Mouse (Mus musculus): ENCODE results near the gene Pgm2. TPM values are rescaled to one million over a fixed set of nuclear protein-coding genes. Genes with fewer than 3 reads are reported as not detected.

Pgm2 gene
- 35.8 and 37.6 TPM in 2 replicates for polyA plus RNA-seq (2016; fragmentation: Nextera tagmentation; extraction: Ambion mirVana)

GRCm38 (mm10) chr5:64092748-64093292 is at the start of gene Pgm2:
Gene Pgm2 (plus strand): TSS chr5:64092950.
- Histone ChIP-seq H3K36me3 (0 out of 2 replicates have a peak, but pooled peaks cover 4% of the 10 kb centered on the region), H3K4me1 (peaks cover 18% of the 10 kb centered on the region), H3K9ac (peak within 1 kb of the TSS; percentile 69), H3K27ac (peak within 1 kb of the TSS; percentile 55), H3K4me3 (peak within 1 kb of the TSS; percentile 64), H3K9me3 (no peaks in the 10 kb centered on the region), H3K27me3 (no peaks in the 10 kb centered on the region), H3K4me2 (replicated peaks) (peak within 1 kb of the TSS; percentile 81)
- WGBS = under 1% methylated on average over 43 of the region's 43 CpGs
- ATAC-seq (ENCODE audit: insufficient number of reproducible peaks, insufficient read depth, low FRiP score, low TSS enrichment) = peak; percentile 92

DNA sequence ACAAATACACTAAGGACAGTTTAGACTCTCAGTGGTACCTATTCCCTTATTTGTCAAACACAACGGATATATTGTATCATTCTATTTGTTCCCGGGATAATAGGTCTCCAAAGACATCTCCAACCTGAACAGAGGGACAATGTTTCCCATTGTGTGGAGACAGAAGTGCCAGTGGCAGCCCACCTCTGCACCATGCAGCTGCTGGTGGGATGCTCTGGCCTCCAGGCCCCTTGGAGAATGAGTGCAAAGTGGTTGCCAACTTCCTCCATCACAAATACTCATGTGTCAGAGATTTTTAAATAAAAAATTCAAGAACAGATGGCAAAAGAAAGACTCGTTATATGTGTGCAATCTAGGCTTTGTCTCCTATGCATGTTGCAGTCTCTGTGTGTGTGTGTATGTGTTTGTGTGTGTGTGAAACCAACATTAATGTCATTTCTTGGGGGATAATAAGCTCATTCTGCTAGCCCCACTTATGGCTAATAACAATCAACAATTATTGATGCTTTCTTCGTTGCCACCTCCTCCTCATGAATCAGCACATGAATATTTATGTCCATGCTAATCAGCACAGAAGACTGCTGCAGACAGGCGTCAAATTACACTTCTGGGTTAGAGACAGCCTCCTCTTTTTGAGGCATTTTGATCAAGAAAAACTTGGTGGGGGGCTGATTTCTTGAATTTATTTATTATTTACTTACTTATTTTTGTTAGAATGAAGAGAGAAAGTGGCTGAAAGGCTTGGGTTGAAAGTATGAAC is 48.9 kb upstream of the Pgm2 start:
- Histone ChIP-seq H3K9me3 (no peaks in the 10 kb centered on the region), H3K4me1 (peaks cover 5% of the 10 kb centered on the region; the same call in 1 of the 2 replicates), H3K27me3 (no peaks in the 10 kb centered on the region), H3K4me2 (replicated peaks) (no peak overlapping the region), H3K36me3 (no peaks in the 10 kb centered on the region), H3K9ac (no peak overlapping the region), H3K27ac (no peak overlapping the region), H3K4me3 (no peak overlapping the region)
- WGBS = 58% methylated on average over 5 of the region's 5 CpGs
- ATAC-seq (ENCODE audit: insufficient number of reproducible peaks, insufficient read depth, low FRiP score, low TSS enrichment) = no peak

DNA sequence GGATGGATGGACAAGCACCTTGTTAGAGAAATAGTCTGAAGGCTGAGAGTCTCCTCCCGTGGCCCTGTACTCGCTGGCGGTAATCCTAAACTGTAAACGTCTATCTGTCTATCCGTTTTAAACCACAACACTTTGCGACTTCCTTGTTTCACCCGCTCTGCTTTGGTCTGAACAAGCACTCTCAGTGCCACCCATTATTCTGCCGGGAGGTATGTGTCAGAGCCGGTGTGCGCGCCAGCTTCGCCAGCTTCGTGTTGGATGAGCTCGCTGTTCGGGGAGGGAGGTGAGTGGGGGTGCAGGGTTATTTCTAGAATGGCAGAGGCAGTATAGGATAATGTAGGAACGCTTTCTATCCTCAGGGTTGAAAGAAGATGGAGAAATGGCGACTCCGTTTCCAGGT is 48.0 kb upstream of the Pgm2 start:
- no peak for ATAC-seq (ENCODE audit: insufficient number of reproducible peaks, insufficient read depth, low FRiP score, low TSS enrichment)
- Histone ChIP-seq H3K27me3 (no peaks in the 10 kb centered on the region), H3K9ac (no peak overlapping the region), H3K4me1 (peaks cover 5% of the 10 kb centered on the region; the same call in 1 of the 2 replicates), H3K4me3 (no peak overlapping the region), H3K9me3 (no peaks in the 10 kb centered on the region), H3K4me2 (replicated peaks) (no peak overlapping the region), H3K27ac (no peak overlapping the region), H3K36me3 (no peaks in the 10 kb centered on the region)
- 90% methylated on average over 18 of the region's 18 CpGs for WGBS

DNA sequence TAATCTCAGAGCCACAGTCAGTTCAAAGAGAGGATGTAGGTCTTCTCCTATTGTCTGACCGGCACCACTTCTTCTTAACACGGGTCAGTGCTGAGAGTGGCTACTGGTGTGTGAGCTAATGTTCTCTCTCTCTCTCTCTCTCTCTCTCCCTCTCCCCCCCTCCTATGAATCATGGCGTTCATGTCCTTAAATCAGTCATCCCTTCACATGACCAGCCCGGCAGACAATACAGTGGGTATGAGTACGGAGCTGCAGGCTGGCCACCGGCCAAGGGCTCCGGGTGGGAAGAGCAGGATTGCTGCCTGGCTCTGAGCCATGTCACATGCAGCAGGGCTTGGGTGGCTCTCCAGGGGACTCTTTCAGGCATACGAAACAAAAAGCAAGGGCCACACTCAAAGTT is 47.2 kb upstream of the Pgm2 start:
- no peak overlapping the region for H3K27ac ChIP-seq
- no peaks in the 10 kb centered on the region for H3K27me3 ChIP-seq
- H3K4me2 ChIP-seq (replicated peaks) = no peak overlapping the region
- no peaks in the 10 kb centered on the region for H3K36me3 ChIP-seq
- no peak overlapping the region for H3K9ac ChIP-seq
- H3K4me1 ChIP-seq = peaks cover 5% of the 10 kb centered on the region; the same call in 1 of the 2 replicates
- H3K4me3 ChIP-seq = no peak overlapping the region
- peak; percentile 61; the same call in 1 of the 2 replicates for ATAC-seq (ENCODE audit: insufficient number of reproducible peaks, insufficient read depth, low FRiP score, low TSS enrichment)
- WGBS = 68% methylated on average over 8 of the region's 8 CpGs
- H3K9me3 ChIP-seq = no peaks in the 10 kb centered on the region

DNA sequence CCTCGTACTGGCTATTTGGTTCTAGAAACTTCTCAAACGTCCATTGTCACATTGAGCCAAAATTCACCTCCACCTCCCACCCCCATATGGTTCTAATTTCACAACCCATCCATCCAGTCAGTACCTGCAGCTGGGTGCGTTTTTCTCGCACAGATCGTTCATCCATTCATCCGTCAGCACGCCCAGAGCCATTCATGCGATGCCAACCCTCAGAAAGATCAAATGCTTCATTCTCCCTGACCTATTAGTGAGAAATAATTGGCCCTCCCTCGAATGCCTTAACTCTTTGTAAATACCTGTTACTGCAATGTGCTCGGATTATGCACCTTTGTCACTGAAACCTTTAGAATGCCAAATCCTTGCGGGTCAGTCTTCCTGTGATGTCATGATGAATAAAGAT is 45.8 kb upstream of the Pgm2 start:
- Histone ChIP-seq H3K4me1 (peaks cover 5% of the 10 kb centered on the region; the same call in 1 of the 2 replicates), H3K36me3 (no peaks in the 10 kb centered on the region), H3K4me2 (replicated peaks) (no peak overlapping the region), H3K9ac (no peak overlapping the region), H3K4me3 (no peak overlapping the region), H3K9me3 (0 out of 2 replicates have a peak, but pooled peaks cover 3% of the 10 kb centered on the region), H3K27me3 (no peaks in the 10 kb centered on the region), H3K27ac (no peak overlapping the region)
- no peak for ATAC-seq (ENCODE audit: insufficient number of reproducible peaks, insufficient read depth, low FRiP score, low TSS enrichment)
- WGBS = 40% methylated on average over 11 of the region's 11 CpGs

DNA sequence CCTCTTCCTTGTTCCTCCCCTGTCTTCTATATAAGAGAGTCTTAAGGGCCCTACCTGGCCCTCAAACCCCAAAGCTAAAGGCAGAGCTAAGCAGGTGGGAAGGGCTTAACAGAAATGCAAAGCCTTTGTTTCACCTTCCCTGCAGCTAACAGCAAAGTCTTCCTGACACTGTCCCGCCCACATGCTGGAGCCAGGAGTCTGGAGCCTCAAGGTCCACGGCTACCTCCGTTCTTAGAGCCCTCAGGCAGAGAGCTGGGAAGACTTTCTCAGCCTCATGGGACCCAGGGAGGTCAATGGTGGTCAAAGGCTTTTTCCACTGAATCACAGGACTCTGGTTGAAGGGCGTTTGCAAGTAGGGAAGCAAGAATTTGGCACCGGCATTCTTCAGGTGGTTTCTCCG is 44.8 kb upstream of the Pgm2 start:
- WGBS = 47% methylated on average over 6 of the region's 6 CpGs
- Histone ChIP-seq H3K4me3 (no peak overlapping the region), H3K4me1 (peaks cover 5% of the 10 kb centered on the region; the same call in 1 of the 2 replicates), H3K36me3 (no peaks in the 10 kb centered on the region), H3K9me3 (0 out of 2 replicates have a peak, but pooled peaks cover 3% of the 10 kb centered on the region), H3K27ac (no peak overlapping the region), H3K4me2 (replicated peaks) (no peak overlapping the region), H3K27me3 (no peaks in the 10 kb centered on the region), H3K9ac (no peak overlapping the region)
- ATAC-seq (ENCODE audit: insufficient number of reproducible peaks, insufficient read depth, low FRiP score, low TSS enrichment) = no peak

DNA sequence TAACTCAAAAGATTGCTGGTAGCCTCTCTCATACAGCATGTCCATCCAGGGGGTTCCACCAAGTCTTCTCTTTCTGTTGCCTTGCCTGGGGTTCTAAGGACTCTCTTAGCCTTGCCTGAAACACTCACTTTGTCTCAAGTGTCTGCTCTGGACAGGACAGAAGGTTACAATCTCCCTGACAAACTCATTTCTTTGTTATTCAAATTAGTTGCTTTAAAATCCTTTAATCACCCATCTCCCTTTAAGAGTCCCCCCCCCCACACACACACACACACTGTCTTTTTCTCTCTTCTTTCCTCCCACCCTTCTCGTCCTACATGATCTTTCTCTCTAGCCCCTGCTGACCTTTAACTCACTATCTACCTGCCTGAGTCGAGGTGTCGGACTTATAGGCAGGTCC is 44.1 kb upstream of the Pgm2 start:
- Histone ChIP-seq H3K27ac (no peak overlapping the region), H3K27me3 (no peaks in the 10 kb centered on the region)

DNA sequence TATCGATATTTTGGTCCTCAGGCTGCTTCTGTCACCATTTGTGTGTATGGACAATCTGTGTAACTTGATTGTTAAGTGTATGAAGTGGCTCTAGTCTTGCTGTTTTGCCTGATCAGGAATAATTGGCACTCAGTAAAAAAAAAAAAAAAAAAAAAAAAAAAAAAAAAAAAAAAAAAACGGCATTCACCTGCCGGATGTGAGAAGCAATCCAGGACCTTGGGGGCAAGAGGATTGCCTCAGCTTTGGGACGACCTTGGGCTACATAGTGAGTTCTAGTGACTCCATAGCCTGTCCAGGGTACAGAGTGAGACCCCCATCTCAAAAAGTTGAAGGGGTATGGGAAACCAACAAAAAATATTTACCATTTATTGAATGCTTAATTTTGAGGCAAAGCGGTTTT is 43.5 kb upstream of the Pgm2 start:
- Histone ChIP-seq H3K9me3 (0 out of 2 replicates have a peak, but pooled peaks cover 3% of the 10 kb centered on the region), H3K36me3 (no peaks in the 10 kb centered on the region), H3K27me3 (no peaks in the 10 kb centered on the region), H3K27ac (no peak overlapping the region), H3K4me3 (no peak overlapping the region), H3K4me2 (replicated peaks) (no peak overlapping the region), H3K9ac (no peak overlapping the region), H3K4me1 (peaks cover 5% of the 10 kb centered on the region; the same call in 1 of the 2 replicates)
- no peak for ATAC-seq (ENCODE audit: insufficient number of reproducible peaks, insufficient read depth, low FRiP score, low TSS enrichment)
- WGBS = 73% methylated on average over 5 of the region's 5 CpGs

More for the DNA sequence above, 44.1 kb upstream of the Pgm2 start:
- H3K4me1 ChIP-seq = peaks cover 5% of the 10 kb centered on the region; the same call in 1 of the 2 replicates
- 0 out of 2 replicates have a peak, but pooled peaks cover 3% of the 10 kb centered on the region for H3K9me3 ChIP-seq
- H3K4me3 ChIP-seq = no peak overlapping the region
- no peak overlapping the region for H3K9ac ChIP-seq
- ATAC-seq (ENCODE audit: insufficient number of reproducible peaks, insufficient read depth, low FRiP score, low TSS enrichment) = no peak
- no peaks in the 10 kb centered on the region for H3K36me3 ChIP-seq
- WGBS = 68% methylated on average over 3 of the region's 3 CpGs
- no peak overlapping the region for H3K4me2 ChIP-seq (replicated peaks)

DNA sequence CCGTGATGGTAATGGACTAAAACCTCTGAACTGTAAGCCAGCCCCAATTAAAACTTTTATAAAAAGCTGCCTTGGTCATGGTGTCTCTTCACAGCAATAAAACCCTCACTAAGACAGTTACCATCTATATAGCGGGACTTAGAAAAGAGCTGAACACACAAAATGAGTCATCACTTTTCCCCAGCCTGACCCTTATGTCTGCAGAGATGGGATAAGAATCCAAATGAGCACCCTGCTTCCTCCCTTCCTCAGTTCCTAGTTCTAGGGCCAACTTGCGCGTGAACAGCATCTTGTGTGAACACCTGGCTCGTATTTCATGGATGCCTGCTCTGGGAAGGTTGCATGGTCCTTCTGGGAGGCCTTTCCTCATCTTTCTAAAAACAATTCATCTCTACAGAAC is 39.7 kb upstream of the Pgm2 start:
- Histone ChIP-seq H3K27me3 (no peaks in the 10 kb centered on the region), H3K4me2 (replicated peaks) (no peak overlapping the region), H3K9ac (no peak overlapping the region), H3K27ac (no peak overlapping the region), H3K9me3 (0 out of 2 replicates have a peak, but pooled peaks cover 3% of the 10 kb centered on the region), H3K4me1 (no peaks in the 10 kb centered on the region), H3K4me3 (no peak overlapping the region), H3K36me3 (no peaks in the 10 kb centered on the region)
- no peak for ATAC-seq (ENCODE audit: insufficient number of reproducible peaks, insufficient read depth, low FRiP score, low TSS enrichment)
- WGBS = 82% methylated on average over 5 of the region's 5 CpGs

- Histone ChIP-seq H3K36me3 (no peaks in the 10 kb centered on the region), H3K9ac (no peak overlapping the region), H3K4me1 (no peaks in the 10 kb centered on the region), H3K27me3 (no peaks in the 10 kb centered on the region), H3K4me3 (no peak overlapping the region), H3K27ac (no peak overlapping the region), H3K9me3 (0 out of 2 replicates have a peak, but pooled peaks cover 3% of the 10 kb centered on the region), H3K4me2 (replicated peaks) (no peak overlapping the region)
- ATAC-seq (ENCODE audit: insufficient number of reproducible peaks, insufficient read depth, low FRiP score, low TSS enrichment) = no peak
- 87% methylated on average over 6 of the region's 6 CpGs for WGBS
Measured at GRCm38 (mm10) chr5:64056210-64056609, 36.5 kb upstream of the Pgm2 start.

GRCm38 (mm10) chr5:64060881-64061280 is 31.9 kb upstream of the Pgm2 start:
- Histone ChIP-seq H3K27ac (no peak overlapping the region), H3K27me3 (no peaks in the 10 kb centered on the region), H3K4me2 (replicated peaks) (no peak overlapping the region), H3K9ac (no peak overlapping the region), H3K4me1 (no peaks in the 10 kb centered on the region), H3K9me3 (no peaks in the 10 kb centered on the region), H3K4me3 (no peak overlapping the region), H3K36me3 (no peaks in the 10 kb centered on the region)
- ATAC-seq (ENCODE audit: insufficient number of reproducible peaks, insufficient read depth, low FRiP score, low TSS enrichment) = no peak
- WGBS = 95% methylated on average over 8 of the region's 8 CpGs

DNA sequence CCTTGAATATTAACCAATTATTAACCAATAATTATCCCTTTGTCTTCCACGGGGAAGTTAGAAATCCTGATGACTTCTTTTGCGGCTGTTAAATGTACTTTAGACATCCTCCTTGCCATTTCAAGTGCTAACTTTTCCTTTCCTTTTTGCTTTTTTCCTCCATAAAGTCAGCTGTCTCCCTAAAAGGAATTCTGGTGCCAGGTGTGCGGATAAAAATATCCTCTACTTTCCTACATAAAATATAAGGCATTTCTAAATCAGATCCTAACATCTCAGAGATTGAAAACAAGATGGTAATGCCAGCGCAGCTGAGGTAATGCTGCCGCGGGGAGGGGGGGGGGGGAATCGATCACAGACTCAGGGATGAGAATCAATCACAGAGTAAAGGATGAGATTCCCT is 31.1 kb upstream of the Pgm2 start:
- H3K4me3 ChIP-seq = no peak overlapping the region
- ATAC-seq (ENCODE audit: insufficient number of reproducible peaks, insufficient read depth, low FRiP score, low TSS enrichment) = no peak
- H3K9me3 ChIP-seq = no peaks in the 10 kb centered on the region
- H3K36me3 ChIP-seq = no peaks in the 10 kb centered on the region
- H3K27ac ChIP-seq = no peak overlapping the region
- no peak overlapping the region for H3K9ac ChIP-seq
- 72% methylated on average over 7 of the region's 7 CpGs for WGBS
- no peak overlapping the region for H3K4me2 ChIP-seq (replicated peaks)
- no peaks in the 10 kb centered on the region for H3K27me3 ChIP-seq
- no peaks in the 10 kb centered on the region for H3K4me1 ChIP-seq
